Mouse (Mus musculus) adrenal gland (tissue): ENCODE measurements around the gene Brinp2.

Source experiments
- intact Hi-C: fragments of 180-260 bp; cut with DNase I; formaldehyde crosslinking; loops from one replicate; pipeline ENCODE4 v1.15.1; 2025

The Brinp2 gene

GRCm38 (mm10) chr1:158227239-158227638 lies 128.9 kb downstream of the Brinp2 start:
- intact Hi-C loops = no loop called here

GRCm38 (mm10) chr1:158226689-158227088 lies 129.4 kb downstream of the Brinp2 start:
- intact Hi-C loops = no loop called here

- intact Hi-C loops = no loop called here
These were observed 135.1 kb downstream of the Brinp2 start for GRCm38 (mm10) chr1:158221048-158221447.

GRCm38 (mm10) chr1:158220148-158220547 lies 136.0 kb downstream of the Brinp2 start:
- intact Hi-C loops = no loop called here

GRCm38 (mm10) chr1:158218750-158219149 lies 137.4 kb downstream of the Brinp2 start:
- intact Hi-C loops = loop anchor here (5.0 kb wide), 1 partner anchor 44 kb away; no protein-coding TSS in a partner anchor

- intact Hi-C loops = loop anchor here (5.0 kb wide), 1 partner anchor 44 kb away; no protein-coding TSS in a partner anchor
These were observed 137.8 kb downstream of the Brinp2 start for GRCm38 (mm10) chr1:158218294-158218693.

- intact Hi-C loops = loop anchor here (5.0 kb wide), 1 partner anchor 47 kb away; no protein-coding TSS in a partner anchor
These were observed 140.5 kb downstream of the Brinp2 start for GRCm38 (mm10) chr1:158215581-158215980.

- intact Hi-C loops = loop anchor here (5.0 kb wide), 1 partner anchor 48 kb away; no protein-coding TSS in a partner anchor
These were observed 141.4 kb downstream of the Brinp2 start for GRCm38 (mm10) chr1:158214743-158215142.

- intact Hi-C loops = no loop called here
These were observed 142.4 kb downstream of the Brinp2 start for GRCm38 (mm10) chr1:158213736-158214135.

GRCm38 (mm10) chr1:158207620-158208019 lies 148.5 kb downstream of the Brinp2 start:
- intact Hi-C loops = no loop called here

GRCm38 (mm10) chr1:158202932-158203331 lies 153.2 kb downstream of the Brinp2 start:
- intact Hi-C loops = no loop called here
